Mouse (Mus musculus): ENCODE results near the gene Krtap4-2.

Krtap4-2 gene

GRCm38 (mm10) chr11:99590981-99591380, 43.9 kb downstream of the Krtap4-2 start, which contains the start of gene Krtap1-3:
Krtap1-3 (minus strand) TSS chr11:99591339.
- DNase-seq (ENCODE audit: low spot score in 2 of 2), result no peak

- DNase-seq (ENCODE audit: low spot score in 2 of 2), result no peak
Observed at GRCm38 (mm10) chr11:99585096-99585495, 49.8 kb downstream of the Krtap4-2 start.
